Mouse (Mus musculus) neural tube, embryonic 14.5 days (tissue): ENCODE measurements around the gene Slc6a8. TPM values are rescaled to one million over a fixed set of nuclear protein-coding genes. Genes with fewer than 3 reads are reported as not detected.
A peak's percentile ranks its signal among the peaks of the same experiment; 100 is the strongest.

Experiments
- ATAC-seq: fragments of 200-750 bp; cut with Nextera tagmentation; 2 replicates; pipeline ENCODE4 v1.8.0; 2017; ENCODE audit warnings: low read depth, mild to moderate bottlenecking, moderate TSS enrichment, moderate library complexity
- H3K27ac ChIP-seq: fragments of 300-500 bp; sonication (generic); 2 replicates; pipeline ENCODE4 v1.5.1; 2014; ENCODE audit warnings: low read depth, mild to moderate bottlenecking, control low read depth, low read length, moderate library complexity, mixed read lengths
- H3K27me3 ChIP-seq: fragments of 300-500 bp; sonication (generic); 2 replicates; pipeline ENCODE4 v1.6.1; 2014; ENCODE audit warnings: low read length; ENCODE audit not compliant: control insufficient read depth, insufficient read depth
- H3K36me3 ChIP-seq: fragments of 300-500 bp; sonication (generic); 2 replicates; pipeline ENCODE4 v1.6.1; 2014; ENCODE audit warnings: low read length, mixed read lengths; ENCODE audit not compliant: control insufficient read depth, insufficient read depth
- H3K4me1 ChIP-seq: fragments of 300-500 bp; sonication (generic); 2 replicates; pipeline ENCODE4 v1.6.1; 2014; ENCODE audit warnings: low read length; ENCODE audit not compliant: control insufficient read depth, insufficient read depth
- H3K4me2 ChIP-seq: fragments of 300-500 bp; sonication (generic); 2 replicates; pipeline ENCODE4 v1.6.1; 2014; ENCODE audit warnings: mild to moderate bottlenecking, low read depth, low read length, control low read depth
- H3K4me3 ChIP-seq: fragments of 300-500 bp; sonication (generic); 2 replicates; pipeline ENCODE4 v1.5.1; 2014; ENCODE audit warnings: low read depth, low read length, control low read depth, mixed read lengths
- H3K9ac ChIP-seq: fragments of 300-500 bp; sonication (generic); replicated peaks from 2 replicates; pipeline ENCODE4 v1.6.1; 2014; ENCODE audit warnings: low read depth, mild to moderate bottlenecking, control low read depth, low read length, mixed read lengths
- H3K9me3 ChIP-seq: fragments of 300-500 bp; sonication (generic); 2 replicates; pipeline ENCODE4 v1.6.1; 2016; ENCODE audit warnings: low read length; ENCODE audit not compliant: control insufficient read depth
- WGBS: fragments of 180-500 bp; shearing (Covaris S2); extraction: QIAGEN DNeasy Blood & Tissue Kit; methylation state at CpG from one replicate; pipeline ENCODE4 v1.1.7; 2014; 5-methylcytosine and 5-hydroxymethylcytosine counted together
- polyA plus RNA-seq: library from polyadenylated mRNA; unstranded; fragments of >200 nt; fragmentation: Nextera tagmentation; extraction: Ambion mirVana; gene quantifications from 2 replicates; pipeline ENCODE4 v1.2.1, GENCODE M21; 2014

Gene Slc6a8
- polyA plus RNA-seq = 9.7 and 11.6 TPM in 2 replicates

DNA sequence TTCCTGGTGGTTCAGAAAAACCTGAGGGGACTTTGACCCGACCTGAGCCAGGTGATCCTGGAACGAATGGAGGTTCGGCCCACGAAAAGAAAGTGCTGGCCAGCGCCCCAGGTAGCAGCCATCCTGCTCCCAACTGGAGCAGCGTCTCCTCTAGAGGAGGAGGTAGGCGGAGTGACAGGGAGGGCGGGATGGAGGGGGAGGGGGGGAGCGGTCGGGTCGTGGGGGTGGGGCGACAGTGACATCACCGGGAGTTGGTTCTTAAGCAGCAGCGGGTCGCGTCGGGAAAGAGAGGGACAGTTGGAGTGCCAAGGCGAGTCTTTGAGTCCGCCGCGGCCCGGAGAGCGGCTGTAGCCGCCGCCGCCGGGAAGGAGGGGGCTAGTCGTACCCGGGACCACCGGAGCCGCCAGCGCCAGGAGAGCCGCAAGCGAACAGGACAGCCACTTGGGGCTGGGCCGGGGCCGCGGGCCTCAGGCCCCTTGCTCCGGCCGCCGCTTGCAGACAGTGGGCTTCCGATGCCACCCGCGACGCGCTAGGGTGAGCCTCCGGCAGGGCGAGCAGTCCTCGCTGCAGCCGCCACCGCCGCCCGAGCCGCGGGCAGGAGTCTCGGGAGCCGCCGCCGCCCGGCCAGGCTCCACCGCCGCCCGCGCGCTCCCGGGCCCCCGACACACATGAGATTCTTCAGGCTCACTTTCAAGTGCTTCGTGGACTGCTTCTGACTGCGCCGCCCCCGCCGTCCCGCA, at the start of gene Slc6a8:
Gene Slc6a8 (plus strand): TSS at position 272 of the 740 bp plus-strand sequence.
- WGBS = 21% methylated on average over 46 of the region's 72 CpGs
- peak; percentile 77 for ATAC-seq

DNA sequence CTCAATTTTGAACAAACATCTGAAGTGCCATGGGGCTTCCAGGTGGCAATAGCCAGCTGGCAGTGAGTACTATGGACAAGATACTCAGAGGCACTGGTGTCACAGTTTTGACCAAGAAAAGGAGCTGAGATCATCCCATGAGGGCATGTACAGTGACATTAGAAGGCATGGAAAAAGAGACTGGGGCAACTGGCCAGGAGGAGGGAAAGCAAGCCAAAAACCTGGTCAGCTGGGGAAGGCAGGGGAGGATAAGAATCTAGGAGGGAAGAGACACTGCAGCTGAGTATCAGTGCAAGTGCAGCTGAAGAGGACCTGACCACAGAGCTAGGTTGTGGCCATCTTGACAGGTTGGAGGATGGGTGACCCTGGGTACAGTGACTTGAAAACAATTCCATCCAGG, 46.0 kb upstream of the Slc6a8 start:
- ATAC-seq = no peak
- Histone ChIP-seq H3K27ac (no peak overlapping the region), H3K4me3 (no peak overlapping the region), H3K9ac (no peak overlapping the region), H3K4me2 (no peak overlapping the region), H3K4me1 (no peaks in the 10 kb centered on the region), H3K36me3 (no peaks in the 10 kb centered on the region), H3K27me3 (no peaks in the 10 kb centered on the region), H3K9me3 (no peaks in the 10 kb centered on the region)

More for the DNA sequence above, at the start of gene Slc6a8:
- peaks cover 7% of the 10 kb centered on the region; the same call in 1 of the 2 replicates for H3K4me1 ChIP-seq
- H3K36me3 ChIP-seq = 0 out of 2 replicates have a peak, but pooled peaks cover 3% of the 10 kb centered on the region
- no peaks in the 10 kb centered on the region for H3K27me3 ChIP-seq
- H3K4me2 ChIP-seq = peak within 1 kb of the TSS; percentile 57
- peak within 1 kb of the TSS; percentile 34; the same call in 1 of the 2 replicates for H3K27ac ChIP-seq
- H3K9me3 ChIP-seq = no peaks in the 10 kb centered on the region
- peak within 1 kb of the TSS; percentile 70 for H3K9ac ChIP-seq
- H3K4me3 ChIP-seq = peak within 1 kb of the TSS; percentile 50

DNA sequence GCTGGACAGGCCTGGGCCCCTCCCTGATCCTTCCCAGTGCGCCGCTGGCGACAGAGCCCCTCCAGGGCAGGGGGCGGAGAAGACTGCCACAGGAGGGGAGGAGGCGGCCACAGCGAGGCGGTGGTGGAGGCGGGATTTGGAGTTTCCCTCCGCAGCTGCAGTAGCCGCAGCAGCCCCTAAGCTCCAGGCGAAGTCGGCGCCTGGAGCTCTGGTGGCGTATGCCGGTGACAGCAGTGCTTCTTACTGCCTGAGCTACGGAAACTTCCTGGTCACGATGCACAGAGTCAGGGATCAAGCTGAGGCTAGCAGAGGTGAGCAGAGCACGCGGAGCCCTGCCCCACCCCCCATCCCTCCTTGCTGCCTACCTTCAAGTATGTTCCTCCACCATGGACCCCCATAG, 37.5 kb upstream of the Slc6a8 start:
- no peak for ATAC-seq
- H3K4me2 ChIP-seq = peak overlapping the region; percentile 20; the same call in 1 of the 2 replicates
- H3K27me3 ChIP-seq = peaks cover 9% of the 10 kb centered on the region
- WGBS = 17% methylated on average over 15 of the region's 19 CpGs
- no peaks in the 10 kb centered on the region for H3K4me1 ChIP-seq
- no peak overlapping the region for H3K9ac ChIP-seq
- no peaks in the 10 kb centered on the region for H3K36me3 ChIP-seq
- H3K9me3 ChIP-seq = no peaks in the 10 kb centered on the region
- no peak overlapping the region for H3K27ac ChIP-seq
- no peak overlapping the region for H3K4me3 ChIP-seq

DNA sequence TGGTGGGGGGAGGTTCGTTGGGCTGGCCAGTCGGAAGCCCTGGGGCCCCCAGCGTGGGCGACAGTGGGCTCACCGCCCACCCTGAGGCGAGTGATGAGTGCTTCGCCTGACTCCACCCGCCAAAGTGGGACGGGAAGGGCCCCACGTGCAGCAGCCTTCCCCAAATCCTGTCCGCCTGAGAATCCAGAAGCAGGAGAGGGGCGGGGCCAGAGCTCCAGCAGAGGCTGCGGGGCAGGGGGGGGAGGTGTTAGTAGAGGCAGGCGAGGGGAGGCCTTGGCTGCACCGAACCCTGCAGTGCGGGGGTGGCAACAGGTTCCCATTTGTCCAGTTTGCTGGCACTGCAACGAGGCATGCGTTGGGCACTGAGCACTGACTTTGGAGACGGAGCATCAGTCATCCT, 35.5 kb upstream of the Slc6a8 start:
- Histone ChIP-seq H3K36me3 (no peaks in the 10 kb centered on the region), H3K27me3 (peaks cover 12% of the 10 kb centered on the region), H3K9ac (no peak overlapping the region), H3K27ac (no peak overlapping the region), H3K4me2 (peak overlapping the region; percentile 48), H3K4me1 (no peaks in the 10 kb centered on the region), H3K4me3 (peak overlapping the region; percentile 22), H3K9me3 (no peaks in the 10 kb centered on the region)
- WGBS = 12% methylated on average over 18 of the region's 19 CpGs
- ATAC-seq = no peak

DNA sequence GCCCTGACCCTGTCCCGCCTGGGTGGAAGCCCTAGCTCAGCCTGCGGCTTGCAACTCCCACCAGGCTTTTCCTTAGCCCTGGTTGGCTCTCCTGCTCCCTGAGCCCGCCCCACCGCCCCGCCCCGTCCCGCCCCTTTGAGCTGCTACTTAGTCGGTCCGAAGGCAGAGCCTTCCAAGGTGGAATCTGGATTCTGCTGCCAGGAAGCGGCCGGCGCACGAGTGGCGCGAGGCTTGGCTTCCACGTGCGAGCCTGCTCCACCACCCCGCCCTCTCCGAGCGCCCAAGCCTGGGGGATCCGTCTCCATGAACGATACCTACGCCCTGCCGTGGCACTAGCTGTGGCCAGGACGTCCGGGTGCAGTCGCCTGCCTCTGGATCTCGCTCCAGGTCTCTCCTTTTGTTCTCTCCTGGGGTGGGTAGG, 33.7 kb upstream of the Slc6a8 start, which contains the start of gene Dusp9:
Gene Dusp9 (plus strand): TSS at position 165 of the 421 bp plus-strand sequence.
- H3K36me3 ChIP-seq = no peaks in the 10 kb centered on the region
- no peak within 1 kb of the TSS for H3K27ac ChIP-seq
- peak within 1 kb of the TSS; percentile 44 for H3K4me2 ChIP-seq
- H3K9me3 ChIP-seq = no peaks in the 10 kb centered on the region
- H3K4me3 ChIP-seq = peak within 1 kb of the TSS; percentile 18
- no peaks in the 10 kb centered on the region for H3K4me1 ChIP-seq
- ATAC-seq = peak; percentile 80
- WGBS = 11% methylated on average over 20 of the region's 28 CpGs
- 0 out of 2 replicates have a peak within 1 kb of the TSS, but pooled peaks have one; percentile 32 for H3K9ac ChIP-seq
- peaks cover 12% of the 10 kb centered on the region for H3K27me3 ChIP-seq

DNA sequence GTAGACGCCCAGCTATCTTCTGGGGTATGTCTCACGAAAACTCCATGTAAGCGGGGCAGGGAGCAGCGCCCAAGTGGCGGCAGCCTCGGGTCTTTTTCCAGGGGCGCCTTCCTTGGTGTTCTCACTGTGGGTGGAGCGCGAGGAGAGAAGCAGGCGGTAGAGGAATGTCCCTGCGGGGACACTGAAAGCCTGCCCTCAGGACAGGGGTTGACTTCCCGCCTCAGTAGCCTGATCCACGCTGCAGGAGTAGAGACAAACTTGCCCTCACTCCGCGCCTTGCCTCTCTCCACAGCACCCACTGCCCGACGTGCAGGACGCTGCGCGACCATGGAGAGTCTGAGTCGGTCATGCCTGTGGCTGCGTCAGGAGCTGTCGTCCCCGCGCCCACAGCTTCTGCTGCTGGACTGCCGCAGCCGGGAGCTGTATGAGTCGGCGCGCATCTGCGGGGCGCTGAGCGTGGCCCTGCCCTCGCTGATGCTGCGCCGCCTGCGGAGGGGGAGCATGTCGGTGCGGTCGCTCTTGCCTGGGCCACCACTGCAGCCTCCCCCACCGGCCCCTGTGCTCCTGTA, 33.0 kb upstream of the Slc6a8 start:
- Histone ChIP-seq H3K9me3 (no peaks in the 10 kb centered on the region), H3K4me1 (no peaks in the 10 kb centered on the region), H3K36me3 (no peaks in the 10 kb centered on the region), H3K4me3 (peak overlapping the region; percentile 18; the same call in 1 of the 2 replicates), H3K9ac (no peak overlapping the region), H3K27ac (no peak overlapping the region), H3K27me3 (peaks cover 12% of the 10 kb centered on the region), H3K4me2 (peak overlapping the region; percentile 36)
- ATAC-seq = no peak
- 17% methylated on average over 33 of the region's 41 CpGs for WGBS

DNA sequence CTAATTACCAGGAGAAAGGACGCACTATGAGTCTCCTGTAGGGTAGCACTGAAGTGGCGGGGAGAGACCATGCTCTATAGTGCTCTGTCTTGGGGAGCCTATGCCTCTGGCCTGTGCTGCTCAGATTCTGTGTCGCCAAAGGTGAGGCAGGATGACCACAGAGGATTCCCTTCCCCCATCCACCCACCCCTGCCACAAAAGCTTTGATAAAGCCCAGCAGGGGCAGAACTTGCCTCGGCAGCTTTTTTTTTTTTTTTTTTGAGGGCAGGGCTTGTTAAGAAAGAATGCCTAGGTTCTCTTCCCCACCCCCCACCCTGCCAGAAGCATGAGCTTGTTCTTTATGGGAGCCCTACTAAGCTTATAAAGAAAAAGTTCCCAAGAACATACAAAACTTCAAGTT, 27.8 kb upstream of the Slc6a8 start:
- Histone ChIP-seq H3K4me2 (no peak overlapping the region), H3K9ac (no peak overlapping the region), H3K4me3 (no peak overlapping the region), H3K4me1 (no peaks in the 10 kb centered on the region), H3K27me3 (0 out of 2 replicates have a peak, but pooled peaks cover 5% of the 10 kb centered on the region), H3K27ac (no peak overlapping the region), H3K36me3 (no peaks in the 10 kb centered on the region), H3K9me3 (no peaks in the 10 kb centered on the region)
- 40% methylated on average over 3 of the region's 4 CpGs for whole genome bisulfite sequencing
- ATAC-seq = no peak

DNA sequence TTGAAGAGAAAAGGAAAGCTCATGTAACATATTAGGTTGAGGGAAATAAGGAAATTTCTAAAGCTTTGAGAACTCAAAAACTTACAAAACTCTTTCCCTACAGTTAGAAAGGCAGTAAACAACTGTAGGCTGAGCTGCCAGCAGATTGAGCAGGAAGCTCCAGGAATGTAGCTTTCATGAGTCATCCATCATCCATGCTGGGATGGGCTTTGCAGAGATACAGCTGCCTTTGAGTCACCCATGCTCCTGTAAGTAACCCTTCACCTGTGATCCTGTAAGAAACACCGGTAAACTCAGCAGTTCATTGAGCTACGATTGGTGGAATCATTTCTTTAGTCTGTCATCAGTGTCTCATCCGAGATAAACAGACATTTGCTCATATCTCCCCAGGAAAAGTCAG, 22.1 kb upstream of the Slc6a8 start:
- Histone ChIP-seq H3K36me3 (no peaks in the 10 kb centered on the region), H3K4me1 (no peaks in the 10 kb centered on the region), H3K4me2 (no peak overlapping the region), H3K9ac (no peak overlapping the region), H3K27ac (no peak overlapping the region), H3K9me3 (no peaks in the 10 kb centered on the region), H3K27me3 (no peaks in the 10 kb centered on the region), H3K4me3 (no peak overlapping the region)
- 81% methylated on average over 3 of the region's 3 CpGs for WGBS
- ATAC-seq = no peak

DNA sequence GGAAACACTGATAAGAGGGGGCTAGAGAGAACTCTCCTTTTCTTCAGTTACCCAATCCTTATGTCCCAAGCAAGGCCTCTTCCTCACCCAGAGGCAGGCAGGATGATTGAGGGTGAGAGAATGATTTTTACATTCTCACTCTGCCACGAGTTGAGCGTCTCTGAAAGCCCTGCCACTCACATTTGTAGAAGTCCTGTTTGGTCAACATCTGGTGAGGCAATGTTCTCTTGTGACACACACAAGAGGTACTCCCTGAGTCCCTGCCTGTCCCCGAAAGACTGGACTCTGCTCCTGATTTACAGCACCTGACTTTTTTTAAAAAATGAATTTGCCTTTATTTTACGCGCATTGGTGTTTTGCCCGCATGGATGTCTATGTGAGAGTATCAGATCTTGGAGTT, 19.6 kb upstream of the Slc6a8 start:
- Histone ChIP-seq H3K4me1 (no peaks in the 10 kb centered on the region), H3K27me3 (no peaks in the 10 kb centered on the region), H3K9me3 (no peaks in the 10 kb centered on the region), H3K4me3 (no peak overlapping the region), H3K4me2 (no peak overlapping the region), H3K27ac (no peak overlapping the region), H3K36me3 (no peaks in the 10 kb centered on the region), H3K9ac (no peak overlapping the region)
- ATAC-seq = no peak
- 87% methylated on average over 6 of the region's 6 CpGs for WGBS
